Mouse (Mus musculus): ENCODE measurements at regions not wholly inside any gene's neighbourhood (a gene's known extent, or its start where the extent isn't known, plus 50 kb on each side); places are given as distances from the start of the nearest gene placed in this dataset.

DNA sequence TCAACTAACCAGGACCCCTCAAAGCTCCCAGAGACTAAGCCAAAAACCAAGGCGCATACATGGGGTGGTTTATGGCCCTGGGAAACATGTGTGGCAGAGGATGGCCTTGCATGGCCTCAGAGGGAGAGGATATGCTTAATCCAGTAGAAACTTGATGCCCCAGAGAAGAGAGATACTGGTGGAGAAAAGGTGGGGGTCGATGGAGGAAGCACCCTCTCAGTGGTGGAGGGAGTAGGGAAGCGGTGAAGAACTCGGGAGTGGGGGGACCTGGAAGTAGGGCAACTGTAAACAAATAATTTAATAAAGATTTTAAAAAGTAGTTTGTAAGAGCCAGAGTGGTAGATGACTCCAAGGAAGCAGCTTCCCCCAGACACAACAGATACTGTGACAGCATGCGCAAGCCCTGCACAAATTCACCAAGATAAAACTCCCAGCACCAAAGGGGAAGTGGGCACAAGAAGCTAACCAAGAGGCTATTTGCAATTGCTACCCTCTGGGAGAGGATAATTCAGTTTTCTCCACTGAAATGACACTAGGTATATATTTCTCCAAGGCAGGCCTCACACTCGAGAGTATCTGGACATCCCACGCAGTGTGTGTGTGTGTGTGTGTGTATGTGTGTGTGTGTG lies 50.7 kb upstream of the Gpr141 start:
- no peak for DNase-seq (ENCODE audit: low spot score)
- Histone ChIP-seq H3K36me3 (ENCODE audit: insufficient read depth, low read length) (no peaks in the 10 kb centered on the region), H3K9me3 (ENCODE audit: low read length) (no peaks in the 10 kb centered on the region), H3K27ac (ENCODE audit: low read depth, low read length) (no peak overlapping the region), H3K4me2 (ENCODE audit: low read depth, low read length, poor library complexity, severe bottlenecking) (no peak overlapping the region), H3K4me3 (ENCODE audit: low read depth, low read length) (no peak overlapping the region), H3K4me1 (ENCODE audit: insufficient read depth, low read length) (no peaks in the 10 kb centered on the region), H3K9ac (replicated peaks; ENCODE audit: low read length, poor library complexity, severe bottlenecking) (no peak overlapping the region), H3K27me3 (ENCODE audit: insufficient read depth, low read length) (no peaks in the 10 kb centered on the region)
- TF ChIP-seq CTCF (IDR thresholded peaks at IDR 0.05): no peak
- WGBS: 88% methylated on average over 7 of the region's 7 CpGs
- ATAC-seq (ENCODE audit: low FRiP score): no peak
